Mouse (Mus musculus): ENCODE data around the gene Higd2a. TPM values are rescaled to one million over a fixed set of nuclear protein-coding genes. Genes with fewer than 3 reads are reported as not detected.
A peak's percentile ranks its signal among the peaks of the same experiment; 100 is the strongest.

Higd2a gene
- total and polyA plus RNA-seq, 2 experiments from 2014 or later = 177 to 362 TPM

GRCm38 (mm10) chr13:54591776-54592356 lies 1.9 kb downstream of the Higd2a start:
- 0 out of 2 replicates have a peak, but pooled peaks cover 4% of the 10 kb centered on the region for H3K36me3 ChIP-seq (ENCODE audit: insufficient read depth, low read length)
- TF ChIP-seq CTCF (IDR thresholded peaks at IDR 0.05; ENCODE audit: low read depth) = no peak
- WGBS = 87% methylated on average over 8 of the region's 8 CpGs

GRCm38 (mm10) chr13:54593617-54594016 lies 3.6 kb downstream of the Higd2a start:
- Histone ChIP-seq H3K27me3 (ENCODE audit: insufficient read depth, low read length) (no peaks in the 10 kb centered on the region), H3K4me3 (ENCODE audit: low read length) (no peak overlapping the region), H3K9me3 (ENCODE audit: low read length) (no peaks in the 10 kb centered on the region), H3K9ac (replicated peaks; ENCODE audit: low read length) (no peak overlapping the region), H3K4me1 (ENCODE audit: insufficient read depth, low read length) (peaks cover 9% of the 10 kb centered on the region), H3K27ac (no peak overlapping the region), H3K4me2 (ENCODE audit: low read depth, low read length) (no peak overlapping the region), H3K36me3 (ENCODE audit: insufficient read depth, low read length) (peaks cover 7% of the 10 kb centered on the region; the same call in 1 of the 2 replicates)
- DNase-seq (ENCODE audit: low spot score) = no peak
- TF ChIP-seq CTCF (IDR thresholded peaks at IDR 0.05; ENCODE audit: low read depth) = no peak
- WGBS = 82% methylated on average over 11 of the region's 11 CpGs
- no peak for ATAC-seq

More at GRCm38 (mm10) chr13:54591776-54592356, 1.9 kb downstream of the Higd2a start:
- H3K4me3 ChIP-seq (ENCODE audit: low read length) = peak overlapping the region; percentile 82; the same call in 1 of the 2 replicates
- no peaks in the 10 kb centered on the region for H3K9me3 ChIP-seq (ENCODE audit: low read length)
- peaks cover 9% of the 10 kb centered on the region for H3K4me1 ChIP-seq (ENCODE audit: insufficient read depth, low read length)
- peak overlapping the region; percentile 64 for H3K4me2 ChIP-seq (ENCODE audit: low read depth, low read length)
- H3K27ac ChIP-seq = no peak overlapping the region
- H3K9ac ChIP-seq (replicated peaks; ENCODE audit: low read length) = no peak overlapping the region
- no peak for DNase-seq (ENCODE audit: low spot score)
- no peak for ATAC-seq
- no peaks in the 10 kb centered on the region for H3K27me3 ChIP-seq (ENCODE audit: insufficient read depth, low read length)

GRCm38 (mm10) chr13:54596107-54596690 lies 6.2 kb downstream of the Higd2a start:
- Histone ChIP-seq H3K27ac (no peak overlapping the region), H3K9ac (replicated peaks; ENCODE audit: low read length) (no peak overlapping the region), H3K9me3 (ENCODE audit: low read length) (no peaks in the 10 kb centered on the region), H3K4me1 (ENCODE audit: insufficient read depth, low read length) (peaks cover 6% of the 10 kb centered on the region), H3K27me3 (ENCODE audit: insufficient read depth, low read length) (no peaks in the 10 kb centered on the region), H3K4me2 (ENCODE audit: low read depth, low read length) (no peak overlapping the region), H3K4me3 (ENCODE audit: low read length) (no peak overlapping the region), H3K36me3 (ENCODE audit: insufficient read depth, low read length) (peaks cover 13% of the 10 kb centered on the region; the same call in 1 of the 2 replicates)
- DNase-seq (ENCODE audit: low spot score) (no peak), ATAC-seq (no peak)
- TF ChIP-seq CTCF (IDR thresholded peaks at IDR 0.05; ENCODE audit: low read depth) = no peak
- WGBS = 70% methylated on average over 8 of the region's 8 CpGs

- WGBS = 60% methylated on average over 5 of the region's 5 CpGs
- no peaks in the 10 kb centered on the region for H3K27me3 ChIP-seq (ENCODE audit: insufficient read depth, low read length)
- H3K4me2 ChIP-seq (ENCODE audit: low read depth, low read length) = no peak overlapping the region
- H3K9me3 ChIP-seq (ENCODE audit: low read length) = no peaks in the 10 kb centered on the region
- H3K27ac ChIP-seq = no peak overlapping the region
- H3K4me3 ChIP-seq (ENCODE audit: low read length) = no peak overlapping the region
- ATAC-seq (no peak), DNase-seq (ENCODE audit: low spot score) (no peak)
- no peaks in the 10 kb centered on the region for H3K4me1 ChIP-seq (ENCODE audit: insufficient read depth, low read length)
- H3K9ac ChIP-seq (replicated peaks; ENCODE audit: low read length) = no peak overlapping the region
- peaks cover 14% of the 10 kb centered on the region; the same call in 1 of the 2 replicates for H3K36me3 ChIP-seq (ENCODE audit: insufficient read depth, low read length)
- no peak for TF ChIP-seq CTCF (IDR thresholded peaks at IDR 0.05; ENCODE audit: low read depth)
Measured at GRCm38 (mm10) chr13:54596870-54597269, 6.9 kb downstream of the Higd2a start.

GRCm38 (mm10) chr13:54598622-54599143 lies 8.7 kb downstream of the Higd2a start:
- DNase-seq (ENCODE audit: low spot score) = no peak
- WGBS = 87% methylated on average over 12 of the region's 12 CpGs
- H3K9me3 ChIP-seq (ENCODE audit: low read length) = no peaks in the 10 kb centered on the region
- H3K36me3 ChIP-seq (ENCODE audit: insufficient read depth, low read length) = peaks cover 18% of the 10 kb centered on the region; the same call in 1 of the 2 replicates
- H3K4me2 ChIP-seq (ENCODE audit: low read depth, low read length) = no peak overlapping the region
- TF ChIP-seq CTCF (IDR thresholded peaks at IDR 0.05; ENCODE audit: low read depth) = no peak
- H3K4me1 ChIP-seq (ENCODE audit: insufficient read depth, low read length) = no peaks in the 10 kb centered on the region
- no peaks in the 10 kb centered on the region for H3K27me3 ChIP-seq (ENCODE audit: insufficient read depth, low read length)
- H3K9ac ChIP-seq (replicated peaks; ENCODE audit: low read length) = no peak overlapping the region
- no peak overlapping the region for H3K27ac ChIP-seq
- no peak overlapping the region for H3K4me3 ChIP-seq (ENCODE audit: low read length)
- no peak for ATAC-seq

- no peak for DNase-seq (ENCODE audit: low spot score)
- H3K4me3 ChIP-seq (ENCODE audit: low read length) = no peak overlapping the region
- H3K4me1 ChIP-seq (ENCODE audit: insufficient read depth, low read length) = no peaks in the 10 kb centered on the region
- H3K27ac ChIP-seq = no peak overlapping the region
- no peaks in the 10 kb centered on the region for H3K27me3 ChIP-seq (ENCODE audit: insufficient read depth, low read length)
- no peak for TF ChIP-seq CTCF (IDR thresholded peaks at IDR 0.05; ENCODE audit: low read depth)
- no peak for ATAC-seq
- H3K9ac ChIP-seq (replicated peaks; ENCODE audit: low read length) = no peak overlapping the region
- peaks cover 23% of the 10 kb centered on the region; the same call in 1 of the 2 replicates for H3K36me3 ChIP-seq (ENCODE audit: insufficient read depth, low read length)
- no peaks in the 10 kb centered on the region for H3K9me3 ChIP-seq (ENCODE audit: low read length)
- H3K4me2 ChIP-seq (ENCODE audit: low read depth, low read length) = no peak overlapping the region
- WGBS = 53% methylated on average over 3 of the region's 3 CpGs
Measured at GRCm38 (mm10) chr13:54602639-54603111, 12.7 kb downstream of the Higd2a start.

Data from hindbrain, postnatal 0 days (tissue).